Mouse (Mus musculus): ENCODE data around the gene Cpne1.

DNA sequence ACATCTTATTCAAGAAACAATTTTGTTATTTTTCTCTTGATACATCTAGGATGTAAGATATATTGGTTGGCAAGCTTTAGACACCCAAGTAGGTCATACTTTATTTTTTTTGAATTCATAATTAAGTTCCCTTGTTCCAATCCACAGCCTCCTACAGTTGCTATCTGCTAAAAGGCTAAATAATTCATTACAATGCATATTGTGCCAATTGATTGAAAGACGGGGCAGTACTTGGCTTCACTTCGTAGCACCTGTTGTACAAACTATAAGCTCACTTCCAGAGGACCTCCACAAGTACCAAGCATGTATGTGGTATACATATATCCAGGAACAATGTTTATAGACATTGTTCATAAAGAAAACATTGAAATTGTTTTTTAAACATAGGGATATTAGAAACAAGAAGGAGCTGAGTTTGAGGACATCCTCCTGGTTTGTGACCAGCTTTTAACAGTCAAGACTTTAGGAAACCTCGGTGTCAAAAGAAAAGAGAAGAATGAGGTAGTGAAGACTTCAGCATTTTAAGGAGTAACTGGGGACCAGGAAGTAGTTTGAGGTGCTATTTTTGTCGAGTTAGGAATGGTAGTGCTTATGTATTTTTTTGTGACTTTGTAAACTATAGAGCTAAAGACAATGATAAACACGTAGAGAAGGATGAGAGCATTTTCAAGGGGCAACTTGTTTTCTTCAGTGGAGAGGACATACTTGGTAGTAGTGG, 34.7 kb upstream of the Cpne1 start:
- TF ChIP-seq CTCF (IDR thresholded peaks at IDR 0.05; ENCODE audit: extremely low read depth, insufficient read length, insufficient replicate concordance, low read depth, low read length) (no peak), POLR2A (IDR thresholded peaks at IDR 0.05; ENCODE audit: low read depth, low read length) (no peak)

Measured in small intestine, adult 2 months (tissue).